Mouse (Mus musculus) cerebellum, adult 11-12 months (tissue): ENCODE results near the gene D130052B06Rik.

Experiments used
- DNase-seq: peaks from one replicate; pipeline ENCODE4 v3.0.0; 2022

D130052B06Rik gene

GRCm38 (mm10) chr11:33668376-33668775 is 69.3 kb downstream of the D130052B06Rik start:
- no peak for DNase-seq

- DNase-seq, result no peak
These were observed 71.2 kb downstream of the D130052B06Rik start for GRCm38 (mm10) chr11:33670105-33670965.
